Mouse (Mus musculus): ENCODE data around the gene Prkd2.

Gene Prkd2

GRCm38 (mm10) chr7:16919395-16920149 is 76.9 kb downstream of the Prkd2 start:
- DNase-seq (ENCODE audit: low read depth), result no peak

Data from fibroblast of lung, adult 2 months (primary cell).